Mouse (Mus musculus) small intestine, adult 2 months (tissue): ENCODE results near the gene Cenpk. TPM values are rescaled to one million over a fixed set of nuclear protein-coding genes. Genes with fewer than 3 reads are reported as not detected.
"Not testable (repeated sequence)": the region's sequence is repeated elsewhere in the genome, so short reads cannot be mapped to it uniquely, and the experiment has no call there.

Experiments
- H3K27ac ChIP-seq: fragments of 200-500 bp; 2 replicates; pipeline ENCODE4 v1.5.1; 2012; ENCODE audit warnings: low read depth, low read length, control low read depth, inconsistent platforms; ENCODE audit not compliant: insufficient read depth
- H3K27me3 ChIP-seq: fragments of 200-500 bp; 2 replicates; pipeline ENCODE4 v1.6.1; 2012; ENCODE audit warnings: mild to moderate bottlenecking, moderate library complexity, low read length, inconsistent platforms; ENCODE audit not compliant: control insufficient read depth, insufficient read depth
- H3K36me3 ChIP-seq: fragments of 200-500 bp; 2 replicates; pipeline ENCODE4 v1.6.1; 2012; ENCODE audit warnings: mild to moderate bottlenecking, low read length, control low read depth, inconsistent platforms; ENCODE audit not compliant: control insufficient read depth, insufficient read depth
- H3K4me1 ChIP-seq: fragments of 200-500 bp; 2 replicates; pipeline ENCODE4 v1.6.1; 2012; ENCODE audit warnings: low read length, inconsistent platforms, mixed read lengths; ENCODE audit not compliant: control insufficient read depth, insufficient read depth, insufficient read length
- H3K4me3 ChIP-seq: fragments of 200-500 bp; 2 replicates; pipeline ENCODE4 v1.5.1; 2012; ENCODE audit warnings: low read depth, mild to moderate bottlenecking, control low read depth, inconsistent platforms, low read length, moderate library complexity
- CTCF ChIP-seq: fragments of 200-500 bp; IDR thresholded peaks from 2 replicates; pipeline ENCODE4 v1.5.1; 2012; ENCODE audit warnings: low read depth, mild to moderate bottlenecking, control low read depth, inconsistent platforms, low read length, moderate library complexity, mixed read lengths; ENCODE audit not compliant: insufficient replicate concordance, insufficient read length; ENCODE audit errors: extremely low read depth
- POLR2A ChIP-seq: fragments of 200-500 bp; IDR thresholded peaks from 2 replicates; pipeline ENCODE4 v1.6.1; 2012; ENCODE audit warnings: low read depth, mild to moderate bottlenecking, control low read depth, inconsistent platforms, low read length, moderate library complexity
- WGBS: fragments of 180-500 bp; shearing (Covaris S2); methylation state at CpG from one replicate; pipeline ENCODE4 v1.1.7; 2018; 5-methylcytosine and 5-hydroxymethylcytosine counted together
- polyA plus RNA-seq: library from polyadenylated mRNA; depleted of rRNA; stranded (reverse); fragments of >200 nt; gene quantifications from 2 replicates; pipeline ENCODE4 v1.2.3, GENCODE M21; 2012; rRNA removed

Cenpk gene
- 0.11 TPM in 1 of 2 replicates, not detected in the other for polyA plus RNA-seq

GRCm38 (mm10) chr13:104228384-104229066 is at the start of gene Cenpk, which contains the start of gene Ppwd1:
Gene Cenpk (plus strand): TSS chr13:104228611.
Gene Ppwd1 (minus strand): TSS chr13:104228843.
- under 1% methylated on average over 55 of the region's 55 CpGs for WGBS
- Histone ChIP-seq H3K27ac (peak within 1 kb of the TSS; percentile 94), H3K36me3 (0 out of 2 replicates have a peak, but pooled peaks cover 1% of the 10 kb centered on the region), H3K27me3 (no peaks in the 10 kb centered on the region), H3K4me3 (peak within 1 kb of the TSS; percentile 90), H3K4me1 (no peaks in the 10 kb centered on the region)
- TF ChIP-seq CTCF (0 out of 2 replicates have a peak, but pooled peaks have one; percentile 3), POLR2A (peak; percentile 72)

- Histone ChIP-seq H3K4me1 (no peaks in the 10 kb centered on the region), H3K27me3 (no peaks in the 10 kb centered on the region), H3K27ac (peak within 1 kb of the TSS; percentile 72), H3K36me3 (peaks cover 8% of the 10 kb centered on the region), H3K4me3 (peak within 1 kb of the TSS; percentile 93)
- TF ChIP-seq POLR2A (peak; percentile 88), CTCF (no peak)
- WGBS: under 1% methylated on average over 38 of the region's 38 CpGs
These were observed 49.7 kb upstream of the Cenpk start, which contains the start of gene Trim23 for GRCm38 (mm10) chr13:104178650-104179121. Gene Trim23 (plus strand): TSS chr13:104178797.

GRCm38 (mm10) chr13:104179176-104179888 is 49.1 kb upstream of the Cenpk start:
- TF ChIP-seq CTCF (no peak), POLR2A (no peak)

GRCm38 (mm10) chr13:104187357-104187756 is 41.1 kb upstream of the Cenpk start:
- no peak for TF ChIP-seq POLR2A
- TF ChIP-seq CTCF: no peak
- no peak overlapping the region for H3K4me3 ChIP-seq
- H3K36me3 ChIP-seq: peaks cover 33% of the 10 kb centered on the region
- H3K27me3 ChIP-seq: no peaks in the 10 kb centered on the region
- H3K27ac ChIP-seq: no peak overlapping the region
- H3K4me1 ChIP-seq: no peaks in the 10 kb centered on the region
- WGBS: 69% methylated on average over 4 of the region's 4 CpGs

More at GRCm38 (mm10) chr13:104179176-104179888, 49.1 kb upstream of the Cenpk start:
- H3K4me1 ChIP-seq: no peaks in the 10 kb centered on the region
- H3K27ac ChIP-seq: peak overlapping the region; percentile 48
- WGBS: 5% methylated on average over 13 of the region's 13 CpGs
- peak overlapping the region; percentile 93 for H3K4me3 ChIP-seq
- H3K36me3 ChIP-seq: peaks cover 8% of the 10 kb centered on the region
- H3K27me3 ChIP-seq: no peaks in the 10 kb centered on the region

- not testable (repeated sequence) for H3K27ac ChIP-seq, H3K4me1 ChIP-seq, H3K4me3 ChIP-seq, H3K27me3 ChIP-seq
- H3K36me3 ChIP-seq: peaks cover 20% of the 10 kb centered on the region
These were observed 32.5 kb upstream of the Cenpk start for GRCm38 (mm10) chr13:104195891-104196290.

GRCm38 (mm10) chr13:104204313-104204712 is 24.1 kb upstream of the Cenpk start:
- Histone ChIP-seq H3K27ac (no peak overlapping the region), H3K4me3 (no peak overlapping the region), H3K27me3 (no peaks in the 10 kb centered on the region), H3K36me3 (peaks cover 26% of the 10 kb centered on the region), H3K4me1 (no peaks in the 10 kb centered on the region)
- WGBS: 31% methylated on average over 1 of the region's 1 CpGs
- no peak for TF ChIP-seq POLR2A
- TF ChIP-seq CTCF: no peak

GRCm38 (mm10) chr13:104227478-104227877 is 933 bp upstream of the Cenpk start:
- H3K36me3 ChIP-seq: peaks cover 4% of the 10 kb centered on the region
- TF ChIP-seq POLR2A (no peak), CTCF (no peak)
- H3K4me3 ChIP-seq: no peak overlapping the region
- no peaks in the 10 kb centered on the region for H3K27me3 ChIP-seq
- 7% methylated on average over 3 of the region's 3 CpGs for WGBS
- H3K27ac ChIP-seq: no peak overlapping the region
- H3K4me1 ChIP-seq: no peaks in the 10 kb centered on the region

- H3K36me3 ChIP-seq: no peaks in the 10 kb centered on the region
- H3K27me3 ChIP-seq: no peaks in the 10 kb centered on the region
- H3K4me3 ChIP-seq: peak overlapping the region; percentile 90
- no peak for TF ChIP-seq CTCF
- TF ChIP-seq POLR2A: no peak
- 2% methylated on average over 15 of the region's 15 CpGs for WGBS
- no peaks in the 10 kb centered on the region for H3K4me1 ChIP-seq
- H3K27ac ChIP-seq: no peak overlapping the region
These were observed 770 bp downstream of the Cenpk start for GRCm38 (mm10) chr13:104229181-104229580.
